Mouse (Mus musculus) ES-E14 (cell line): Measurements from ENCODE around the gene Ndc80.

Source experiments
- CHD2 ChIP-seq: IDR thresholded peaks from 2 replicates; pipeline ENCODE4 v1.6.1; 2014; ENCODE audit warnings: mild to moderate bottlenecking, low read depth, low read length, inconsistent platforms
- HCFC1 ChIP-seq: IDR thresholded peaks from 2 replicates; pipeline ENCODE4 v1.6.1; 2012; ENCODE audit warnings: low read length, inconsistent platforms, borderline replicate concordance; ENCODE audit not compliant: insufficient read depth
- MAFK ChIP-seq: IDR thresholded peaks from 2 replicates; pipeline ENCODE4 v1.6.1; 2014; ENCODE audit warnings: mild to moderate bottlenecking, low read depth, low read length, inconsistent platforms; ENCODE audit not compliant: insufficient read depth
- ZC3H11A ChIP-seq: IDR thresholded peaks from 2 replicates; pipeline ENCODE4 v1.6.1; 2012; ENCODE audit warnings: low read depth, mild to moderate bottlenecking, inconsistent platforms, low read length, borderline replicate concordance

GRCm38 (mm10) chr17:71477481-71477880 lies 49.2 kb downstream of the Ndc80 start:
- TF ChIP-seq ZC3H11A: no peak
- TF ChIP-seq HCFC1: no peak
- TF ChIP-seq CHD2: no peak
- no peak for TF ChIP-seq MAFK
